Mouse (Mus musculus) frontal cortex, adult (tissue): ENCODE data around the gene Fam92b.

ENCODE experiments used
- ATAC-seq: cut with Nextera tagmentation; 2 replicates; pipeline ENCODE4 v1.9.2; 2017; ENCODE audit warnings: mild to moderate bottlenecking, moderate library complexity, mixed read lengths; ENCODE audit not compliant: low TSS enrichment

The Fam92b gene

DNA sequence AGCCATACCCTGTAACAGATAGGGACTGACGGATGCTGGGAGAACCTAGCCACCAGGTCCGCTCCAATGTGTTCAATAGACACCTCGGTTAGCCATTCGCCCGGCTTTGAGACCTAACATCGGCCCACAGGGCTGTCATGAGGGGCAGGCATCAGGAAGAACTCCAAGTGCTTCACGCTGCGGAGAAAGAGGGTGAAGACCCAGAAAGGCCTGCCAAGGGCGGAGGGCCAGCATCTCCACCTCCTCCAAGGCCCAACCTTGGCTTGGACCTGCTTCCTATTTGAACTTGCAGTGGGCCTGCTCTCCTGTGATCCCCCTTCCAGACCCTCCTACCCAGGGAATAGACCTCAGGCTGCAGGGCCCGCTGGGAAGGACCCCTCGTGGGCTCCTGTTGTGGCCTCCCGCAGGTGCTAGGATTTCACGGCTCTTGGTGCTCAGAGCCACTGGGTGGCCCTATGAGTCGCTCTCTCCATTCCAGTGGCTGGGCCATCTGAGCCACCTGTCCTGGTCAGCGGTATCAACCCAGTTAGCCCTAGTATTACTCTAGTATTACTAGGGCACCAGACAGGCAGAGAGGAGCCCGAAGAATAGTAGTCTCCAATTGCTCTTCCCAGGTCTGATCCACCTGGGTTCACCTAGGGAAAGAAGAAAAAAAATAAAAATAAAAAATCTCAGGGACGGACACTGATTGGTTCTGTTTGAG, 13.0 kb upstream of the Fam92b start:
- 0 out of 2 replicates have a peak, but pooled peaks have one; percentile 10 for ATAC-seq

DNA sequence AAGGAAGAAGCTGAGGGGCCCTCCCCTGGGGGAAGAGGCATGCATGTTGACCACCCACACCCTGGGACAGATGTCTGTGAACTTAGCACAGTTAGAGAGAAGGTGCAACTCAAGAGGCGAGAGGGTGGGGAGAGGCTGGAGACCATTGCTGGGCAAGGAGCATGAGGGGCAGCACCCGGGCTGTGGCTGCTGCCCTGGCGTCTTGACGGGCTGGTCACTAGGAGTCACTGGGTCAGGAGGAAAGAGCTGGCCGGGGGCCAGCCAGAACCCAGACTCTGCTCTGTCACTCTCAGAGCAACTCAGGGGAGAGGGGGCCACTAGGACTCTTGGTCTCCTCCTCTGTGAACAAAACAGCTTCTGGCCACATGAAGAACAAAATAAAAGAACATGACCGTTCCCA, 12.2 kb upstream of the Fam92b start:
- ATAC-seq: no peak

DNA sequence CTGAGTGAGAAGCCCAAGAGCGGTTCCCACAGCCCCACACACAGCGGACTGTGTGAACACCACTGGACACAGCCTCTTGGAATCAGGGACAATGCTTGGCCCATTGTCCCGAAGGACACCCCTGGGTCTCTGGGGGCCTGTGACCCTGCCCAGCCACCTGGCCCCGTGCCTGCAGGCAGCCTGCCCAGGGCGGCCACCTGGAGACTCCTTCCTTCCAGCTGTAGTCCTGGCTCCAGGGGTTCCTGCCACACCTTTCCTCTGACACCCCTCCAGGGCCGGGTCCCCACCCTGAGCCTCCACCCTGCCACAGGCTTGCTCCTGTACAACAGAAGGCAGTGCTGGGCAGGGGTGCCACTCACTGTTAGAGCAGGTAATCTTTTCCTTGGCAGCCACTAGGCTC, 11.2 kb upstream of the Fam92b start:
- no peak for ATAC-seq

DNA sequence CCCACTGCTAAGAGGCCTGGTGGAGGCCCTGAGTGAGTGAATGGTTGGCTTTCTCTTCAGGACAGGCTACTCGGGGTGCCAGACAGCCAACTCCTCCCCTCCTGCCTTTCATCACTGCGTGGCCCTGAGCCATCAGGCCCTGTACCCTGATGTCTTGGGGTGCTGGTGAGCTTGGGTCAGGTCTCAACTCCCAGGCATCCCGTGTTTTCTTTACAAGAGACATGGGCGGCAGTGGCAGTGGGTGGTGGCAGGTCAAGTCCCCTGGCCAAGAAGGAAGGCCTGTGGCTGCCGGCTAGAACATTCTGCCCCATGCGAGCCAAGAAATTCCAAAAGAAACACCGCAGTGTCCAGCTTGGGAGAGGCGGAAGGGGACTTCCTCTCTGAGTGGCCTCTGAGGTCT, 9.2 kb upstream of the Fam92b start:
- no peak for ATAC-seq

DNA sequence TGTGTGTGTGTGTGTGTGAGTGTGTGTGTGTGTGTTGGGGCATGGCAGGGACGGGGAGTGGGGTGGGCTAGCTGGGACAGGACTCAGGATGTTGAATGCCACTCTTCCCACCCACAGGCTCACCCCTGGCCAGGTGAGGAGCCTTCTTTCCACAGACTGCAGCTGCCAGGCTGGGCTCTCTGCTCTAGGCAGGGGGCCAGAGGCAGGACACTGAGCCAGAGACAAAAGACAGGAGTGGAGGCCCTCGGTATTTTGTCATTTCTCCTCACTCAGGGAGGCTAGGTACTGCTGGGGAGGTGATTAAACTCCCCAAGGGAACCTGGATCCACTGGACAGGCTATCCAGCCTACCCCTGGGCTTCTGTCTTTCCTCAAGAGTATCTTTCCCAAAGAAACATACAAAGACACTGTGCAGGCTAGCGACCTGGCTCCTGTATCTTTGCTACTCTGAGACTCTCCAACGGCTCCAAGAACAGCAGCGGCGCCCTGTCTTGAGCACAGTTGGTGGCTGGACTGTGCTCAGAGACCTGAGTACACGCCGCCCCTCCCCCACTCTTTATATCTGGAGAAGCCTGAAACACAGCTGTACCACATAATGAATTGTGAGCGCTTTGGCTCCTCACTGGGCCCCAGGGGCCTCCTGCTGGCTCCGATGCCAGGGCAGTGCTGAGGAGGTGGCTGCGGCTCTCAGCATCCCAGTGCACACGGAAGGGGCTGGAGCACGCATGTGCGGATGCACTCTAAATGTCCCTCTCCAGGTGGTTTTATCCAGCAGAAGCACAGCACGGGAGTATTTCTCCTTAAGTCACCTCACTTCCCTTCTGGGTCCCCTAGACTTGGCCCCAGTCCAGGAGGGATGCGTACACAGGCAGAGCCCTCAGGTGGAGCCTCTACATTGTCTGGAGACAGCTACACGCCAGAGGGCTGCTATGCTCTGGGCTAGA, 7.9 kb upstream of the Fam92b start:
- no peak for ATAC-seq

DNA sequence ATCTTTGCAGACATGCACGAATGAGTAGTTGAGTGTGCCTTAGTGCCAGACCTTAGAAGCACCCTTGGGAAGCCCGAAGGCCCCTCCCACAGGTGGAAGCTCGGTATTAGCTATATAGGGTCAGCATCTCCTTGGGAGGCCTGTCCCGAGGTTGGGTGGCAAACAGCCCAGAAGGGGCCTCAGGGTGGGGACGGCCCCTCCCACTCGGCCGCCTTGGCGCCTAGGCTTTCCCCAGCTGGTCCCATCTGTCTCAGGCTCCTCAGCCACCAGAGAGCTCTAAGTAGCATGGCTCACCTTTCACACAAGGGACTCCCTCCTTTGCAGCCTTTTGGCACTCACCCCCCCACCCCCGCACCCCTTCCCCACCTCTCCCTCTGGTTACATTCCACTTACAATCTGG, 7.1 kb upstream of the Fam92b start:
- ATAC-seq: no peak

DNA sequence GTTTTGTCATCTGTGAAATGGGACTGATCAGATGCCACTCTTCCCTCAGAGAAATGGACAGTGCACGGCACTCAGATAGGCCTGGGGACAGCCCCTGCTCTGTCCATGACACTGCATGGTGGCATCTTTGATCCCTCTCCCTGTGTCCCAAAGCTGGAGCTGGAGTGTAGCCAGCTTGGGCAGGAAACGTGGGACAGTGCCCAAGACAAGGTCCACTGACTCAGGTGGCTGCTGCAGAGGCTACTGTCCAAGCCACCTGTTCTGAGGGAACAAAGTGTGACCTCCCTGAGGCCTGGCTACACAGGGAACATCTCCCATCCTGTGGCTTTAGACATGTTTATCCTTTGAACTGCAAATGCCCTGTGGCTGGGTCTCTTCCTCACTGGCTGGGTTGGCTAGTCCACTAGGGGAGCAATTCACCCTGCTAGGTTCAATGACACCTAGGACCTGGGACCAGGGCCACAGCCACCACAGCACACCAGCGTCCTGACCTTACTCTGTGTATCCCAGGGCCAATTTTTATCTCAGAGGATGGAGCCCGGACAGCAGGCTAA, 4.7 kb upstream of the Fam92b start:
- no peak for ATAC-seq

DNA sequence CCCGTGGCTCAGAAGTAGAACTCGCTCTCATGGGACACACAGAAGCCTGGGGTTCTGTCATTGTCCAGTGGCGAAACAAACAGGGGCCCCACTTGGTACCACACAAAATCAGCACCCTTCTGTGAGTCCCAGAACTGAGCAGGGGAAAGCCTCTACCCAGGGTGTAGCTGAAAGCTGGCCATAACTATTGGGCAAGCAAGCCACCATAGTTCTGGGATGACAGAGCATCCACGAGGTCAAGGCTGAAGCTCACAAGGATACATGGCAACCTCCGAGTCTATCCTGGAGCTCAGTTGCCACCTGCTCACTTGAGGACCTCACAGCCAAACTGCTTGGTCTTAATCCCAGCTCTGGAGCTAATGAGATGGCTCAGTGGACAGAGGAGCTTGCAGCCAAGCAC, 4.0 kb upstream of the Fam92b start:
- ATAC-seq: no peak

DNA sequence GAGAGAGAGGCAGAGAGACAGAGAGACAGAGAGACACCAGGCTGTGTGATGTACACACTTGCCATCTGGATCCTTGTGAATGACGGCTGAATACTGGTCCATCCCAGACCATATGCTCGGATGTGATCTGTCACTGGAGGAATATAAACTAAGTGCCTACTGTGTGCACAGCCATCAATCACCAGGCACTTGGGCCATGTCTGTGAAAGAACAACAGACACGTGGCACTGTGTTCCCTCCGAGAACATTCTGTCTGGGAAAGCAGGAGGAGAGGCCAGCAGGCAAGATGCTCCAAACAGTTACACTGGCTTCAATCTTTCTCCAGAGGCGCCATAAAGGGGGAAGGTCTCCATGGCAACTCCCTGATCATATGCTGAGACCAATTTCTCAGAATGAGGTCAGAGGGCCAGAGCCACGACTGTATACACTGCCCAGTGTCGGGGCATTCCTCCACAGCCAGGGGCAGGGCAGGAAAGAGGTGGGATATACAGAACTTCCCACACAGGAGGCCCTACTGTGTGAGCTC, 3.2 kb upstream of the Fam92b start:
- no peak for ATAC-seq

DNA sequence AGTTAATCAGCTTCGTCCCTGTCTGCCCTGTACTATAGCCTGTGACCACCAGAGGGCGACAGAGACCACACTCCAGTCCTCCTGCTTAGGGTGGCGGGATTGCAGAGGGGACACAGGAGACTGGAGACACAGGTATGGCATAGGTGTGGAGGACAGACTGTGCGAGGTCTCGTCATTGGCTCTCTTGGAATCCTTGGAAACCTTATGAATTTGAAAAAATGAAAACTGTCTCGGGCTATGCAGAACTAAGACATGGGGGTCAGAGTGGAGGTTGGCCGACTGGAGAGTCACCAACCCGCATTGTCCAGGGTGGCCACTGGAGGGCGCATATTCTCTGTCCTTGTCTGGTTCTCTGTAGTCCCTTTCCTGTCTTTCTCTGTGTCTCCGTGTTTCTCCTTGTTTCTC, 1.8 kb upstream of the Fam92b start:
- peak; percentile 78 for ATAC-seq

DNA sequence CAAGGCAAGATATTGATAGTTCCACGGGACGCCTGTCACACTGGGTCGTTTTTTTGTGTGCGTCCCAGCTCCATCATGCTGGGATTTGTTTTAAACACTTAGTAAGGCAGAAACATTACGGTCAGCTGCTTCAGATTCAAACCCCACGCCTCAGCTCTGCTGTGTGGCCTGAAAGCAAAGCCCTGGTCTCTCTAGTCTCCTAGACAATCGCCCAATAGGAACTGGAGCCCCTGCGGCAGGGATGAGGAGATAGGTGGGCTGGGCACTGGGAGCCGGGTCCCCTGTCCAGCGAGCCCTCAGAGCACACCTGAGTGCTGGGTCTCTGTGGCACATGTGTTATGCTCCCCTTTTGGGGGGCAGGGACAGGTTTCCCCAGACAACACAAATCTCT, 853 bp upstream of the Fam92b start:
- ATAC-seq: no peak

DNA sequence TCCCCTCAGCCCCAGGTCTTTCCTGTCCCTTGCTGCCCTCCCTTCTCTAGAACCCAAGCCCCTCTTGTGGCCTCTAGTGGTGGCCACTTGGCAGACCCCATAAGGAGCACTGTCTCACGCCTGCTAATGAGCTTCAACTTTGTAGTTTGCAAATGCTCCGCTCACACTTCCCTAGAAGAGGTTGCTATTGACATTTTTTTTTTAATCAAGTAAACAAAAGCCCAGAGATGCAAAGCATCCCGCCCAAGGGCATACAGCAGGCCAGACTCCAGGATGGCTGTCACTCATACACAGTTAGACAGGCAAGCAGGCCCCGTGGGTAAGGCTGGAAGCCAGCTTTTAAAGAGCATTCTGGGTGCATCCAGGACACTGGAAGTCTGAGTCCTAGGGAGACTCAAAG, 661 bp downstream of the Fam92b start:
- ATAC-seq: no peak

DNA sequence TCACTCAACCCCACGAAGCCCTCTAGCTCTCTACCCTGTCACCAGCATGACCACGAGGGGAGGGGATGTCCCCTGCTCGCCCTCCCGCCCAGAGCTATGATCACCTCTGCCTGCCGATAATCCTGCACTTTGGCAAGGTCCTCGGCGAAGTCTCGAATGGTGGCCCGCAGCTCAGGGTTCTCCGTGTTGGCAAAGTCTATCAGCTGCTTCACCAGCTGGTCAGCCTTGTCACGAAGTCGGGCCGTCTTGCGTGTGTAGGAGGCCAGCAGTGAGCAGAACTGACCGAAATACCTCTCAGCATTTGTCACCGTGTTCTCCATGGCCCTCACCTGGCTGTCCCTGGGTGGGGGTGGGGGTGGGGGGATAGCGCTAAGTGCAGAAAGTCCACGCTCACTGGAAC, 2.7 kb downstream of the Fam92b start:
- ATAC-seq: no peak

DNA sequence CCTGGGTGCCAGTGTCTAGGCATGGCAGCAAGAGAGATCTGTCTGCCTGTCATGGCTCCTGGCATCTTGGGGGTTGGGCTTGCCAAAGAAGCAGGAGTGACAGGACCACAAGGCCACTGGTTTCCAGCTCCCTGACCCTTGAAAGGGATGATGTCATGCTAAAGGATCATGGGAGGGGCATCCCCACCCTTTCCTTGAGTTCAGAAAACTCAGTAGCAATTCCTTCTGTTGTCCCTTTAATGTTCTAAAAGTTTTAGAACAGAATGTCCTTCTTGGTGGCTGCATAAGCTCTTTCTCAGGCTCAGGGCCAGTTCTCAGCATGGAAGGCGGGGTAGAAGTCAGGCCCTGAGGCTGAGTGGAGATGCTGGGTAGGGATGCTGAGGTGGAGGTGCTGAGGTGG, 4.1 kb downstream of the Fam92b start:
- no peak for ATAC-seq

DNA sequence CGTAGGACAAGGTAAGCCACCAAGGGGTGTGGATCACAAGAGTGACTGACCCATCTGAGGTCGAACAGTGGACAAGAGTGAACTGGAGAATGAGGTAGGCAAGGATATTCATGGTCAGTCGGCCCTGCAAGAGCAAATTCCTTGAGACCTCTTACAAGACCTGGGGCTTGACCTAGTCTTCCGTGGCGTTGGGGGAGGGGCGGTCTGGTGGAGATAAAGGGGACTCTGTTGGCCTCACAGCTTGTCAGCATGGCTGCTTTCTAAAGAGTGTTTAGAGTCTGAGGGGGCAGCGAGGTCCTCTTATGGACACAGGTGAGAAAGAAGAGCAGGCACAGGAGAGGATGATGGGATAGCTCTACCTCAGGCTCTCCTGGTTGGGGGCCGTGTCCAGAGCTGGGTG, 8.1 kb downstream of the Fam92b start:
- no peak for ATAC-seq

DNA sequence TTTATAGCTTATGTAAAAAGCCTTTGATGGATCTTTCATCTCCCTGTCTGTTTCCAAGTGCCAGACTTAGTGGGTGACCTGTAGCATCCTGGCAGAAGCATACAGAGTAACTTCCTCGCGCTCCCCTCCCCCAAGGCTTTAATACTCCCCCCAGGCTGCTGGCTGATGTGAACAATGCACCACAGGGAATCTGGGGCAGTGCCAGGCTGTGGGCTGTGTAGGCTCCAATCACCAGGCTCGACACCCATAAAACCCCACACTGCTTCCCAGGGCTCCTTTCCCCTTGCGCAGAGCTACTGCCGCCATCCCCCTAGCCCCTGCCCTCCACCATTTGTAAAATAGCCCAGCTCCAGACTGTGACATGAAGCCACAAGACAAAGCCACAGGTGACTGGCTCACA, 9.4 kb downstream of the Fam92b start:
- peak; percentile 53 for ATAC-seq

DNA sequence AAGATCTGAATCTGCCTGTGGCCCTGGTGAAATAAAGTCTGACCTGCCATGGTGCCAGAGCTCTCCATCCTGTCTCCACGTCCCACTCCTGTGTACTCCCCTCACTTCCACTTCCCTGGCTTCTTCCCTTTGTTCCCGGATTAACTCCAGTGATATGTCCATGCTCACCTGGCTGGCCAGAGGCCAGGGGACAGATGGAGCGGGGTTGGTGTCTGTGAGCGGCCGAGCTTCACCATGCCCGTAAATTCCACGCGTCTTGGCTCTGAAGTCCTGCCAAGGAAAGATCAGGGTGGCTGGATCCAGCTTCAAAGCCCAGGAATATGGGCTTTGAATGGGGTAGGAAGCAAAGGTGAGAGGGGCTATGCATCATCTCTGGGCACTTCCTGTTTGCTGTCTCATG, 10.1 kb downstream of the Fam92b start:
- ATAC-seq: no peak

DNA sequence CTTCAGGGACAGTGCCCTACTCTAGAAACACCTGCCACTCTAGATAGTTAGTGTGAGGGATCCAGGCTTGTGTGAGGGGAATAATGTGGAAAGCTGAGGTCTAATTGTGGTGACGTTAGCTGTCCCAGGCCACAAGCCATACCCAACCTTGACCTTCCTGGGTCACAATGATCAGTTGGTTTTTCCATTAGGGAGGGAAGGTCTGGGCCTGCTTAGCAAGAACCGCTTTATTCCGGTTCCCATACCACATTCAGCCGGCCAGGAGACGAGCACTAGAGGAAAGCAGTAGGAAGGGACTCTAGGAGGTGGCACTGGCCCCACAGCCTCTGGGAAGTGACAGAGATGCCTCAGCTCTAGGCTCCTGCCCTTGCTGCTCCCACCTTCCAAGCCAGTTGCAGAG, 13.2 kb downstream of the Fam92b start:
- ATAC-seq: no peak

DNA sequence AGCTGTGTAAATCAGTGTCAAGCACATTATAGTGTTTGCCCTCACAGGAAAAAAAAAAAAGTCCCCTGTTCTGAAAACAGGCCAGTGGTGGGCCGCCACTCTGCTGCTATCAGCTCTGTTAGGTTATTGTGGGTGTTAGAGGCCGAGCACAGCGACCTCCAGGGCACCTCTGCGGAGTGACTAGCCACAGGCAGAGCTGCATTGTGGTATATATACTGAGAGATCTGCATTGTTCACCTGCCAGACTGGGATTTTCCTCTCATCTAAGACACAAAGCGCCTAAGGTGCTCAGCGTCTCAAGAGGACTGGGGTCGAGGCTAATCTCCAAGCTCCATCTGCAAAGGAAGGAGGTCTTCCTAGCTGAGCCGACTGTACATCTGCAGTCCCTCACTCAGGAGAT, 13.9 kb downstream of the Fam92b start:
- ATAC-seq: no peak

DNA sequence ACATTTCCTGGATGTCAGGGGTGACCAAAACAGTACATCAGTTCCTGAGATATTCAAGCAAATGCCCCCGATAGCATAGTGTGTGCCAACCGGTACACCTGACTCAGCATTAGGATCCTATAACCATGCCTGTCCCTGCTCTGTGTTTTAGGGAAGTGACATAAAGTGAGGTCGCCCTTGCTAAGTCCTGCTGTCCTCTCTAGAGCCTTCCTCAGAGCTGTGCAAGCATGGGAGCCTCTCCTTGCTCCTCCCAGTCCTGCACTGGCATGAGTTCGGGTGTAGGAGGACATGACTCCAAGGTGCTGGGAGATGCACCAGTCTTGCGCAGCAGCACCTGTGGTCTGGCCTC, 14.9 kb downstream of the Fam92b start:
- 0 out of 2 replicates have a peak, but pooled peaks have one; percentile 3 for ATAC-seq

DNA sequence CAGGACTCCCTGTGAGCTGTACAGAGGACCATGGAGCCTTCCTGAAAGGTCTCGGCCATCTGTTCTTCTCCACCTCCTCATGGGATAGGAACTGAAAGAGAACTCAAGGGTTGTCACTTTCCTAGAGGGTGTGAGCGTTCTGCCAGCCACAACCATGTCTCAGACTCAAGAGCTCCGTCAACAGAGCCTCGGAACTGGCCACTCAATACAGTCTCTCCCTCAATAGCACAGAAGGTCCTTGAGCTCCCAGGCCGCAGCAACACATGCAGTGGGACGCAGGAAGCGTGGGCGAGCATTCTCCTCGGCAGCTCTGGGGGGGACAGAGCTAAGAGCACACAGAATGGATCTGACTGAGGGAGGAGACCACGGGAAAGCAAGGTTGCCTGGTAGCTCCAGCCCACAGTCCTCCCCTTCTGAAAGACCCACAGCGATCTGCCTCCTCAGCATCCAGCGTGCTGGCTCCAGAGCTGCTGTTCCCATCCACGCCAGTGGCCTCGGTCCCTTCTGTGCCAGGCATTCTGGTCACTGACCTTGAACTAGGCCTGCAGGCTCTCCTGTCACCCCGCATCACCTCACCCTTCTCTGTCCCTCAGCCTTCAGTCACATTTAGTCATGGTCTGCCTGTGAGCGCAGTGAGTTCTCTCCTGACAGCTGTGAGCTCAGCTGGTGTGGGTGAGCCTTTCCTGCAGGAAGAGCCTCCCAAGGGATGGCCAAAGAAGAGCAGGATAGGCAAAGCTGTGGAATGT, 15.4 kb downstream of the Fam92b start:
- peak; percentile 55 for ATAC-seq

DNA sequence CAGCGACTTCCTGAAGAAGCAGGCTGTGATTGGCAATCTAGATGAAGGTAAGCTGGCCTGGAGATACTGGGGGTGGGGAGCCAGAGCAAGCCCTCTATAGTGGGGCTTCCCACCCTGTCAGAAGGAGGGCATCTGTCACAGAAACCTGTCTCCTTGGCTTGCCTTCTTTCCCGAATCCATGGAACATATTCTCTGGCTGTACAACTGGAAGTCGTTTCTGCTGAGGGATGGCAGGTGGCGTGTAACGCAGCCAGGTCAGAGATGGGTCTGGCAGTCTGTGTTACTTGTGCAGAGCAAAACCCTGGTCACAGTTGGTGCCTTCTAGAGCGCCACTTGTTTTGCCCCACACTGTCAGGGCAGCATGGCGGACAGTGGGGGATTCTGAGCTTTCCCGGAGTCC, 16.9 kb downstream of the Fam92b start:
- ATAC-seq: no peak
